Mouse (Mus musculus) stomach, postnatal 0 days (tissue): ENCODE measurements around the gene Fsd1l. TPM values are rescaled to one million over a fixed set of nuclear protein-coding genes. Genes with fewer than 3 reads are reported as not detected.
"Not testable (repeated sequence)": the region's sequence is repeated elsewhere in the genome, so short reads cannot be mapped to it uniquely, and the experiment has no call there.

Experiments used
- ATAC-seq: fragments of 200-750 bp; cut with Nextera tagmentation; 2 replicates; pipeline ENCODE4 v1.8.0; 2017; ENCODE audit not compliant: low FRiP score, low TSS enrichment
- DNase-seq: peaks from one replicate; pipeline ENCODE4 v3.0.0-alpha.2; 2016; ENCODE audit warnings: low spot score
- H3K27ac ChIP-seq: fragments of 300-500 bp; sonication (generic); replicated peaks from 2 replicates; pipeline ENCODE4 v1.5.1; 2014; ENCODE audit warnings: mild to moderate bottlenecking, control low read depth
- H3K27me3 ChIP-seq: fragments of 300-500 bp; sonication (generic); 2 replicates; pipeline ENCODE4 v1.6.1; 2014; ENCODE audit warnings: low read length; ENCODE audit not compliant: control insufficient read depth, insufficient read depth
- H3K36me3 ChIP-seq: fragments of 300-500 bp; sonication (generic); 2 replicates; pipeline ENCODE4 v1.6.1; 2014; ENCODE audit warnings: low read length, mixed read lengths; ENCODE audit not compliant: control insufficient read depth, insufficient read depth
- H3K4me1 ChIP-seq: fragments of 300-500 bp; sonication (generic); replicated peaks from 2 replicates; pipeline ENCODE4 v1.6.1; 2014; ENCODE audit warnings: antibody characterized with exemption; ENCODE audit not compliant: control insufficient read depth, insufficient read depth
- H3K4me2 ChIP-seq: fragments of 300-500 bp; sonication (generic); replicated peaks from 2 replicates; pipeline ENCODE4 v1.6.1; 2014; ENCODE audit warnings: low read depth, mild to moderate bottlenecking, control low read depth, moderate library complexity
- H3K4me3 ChIP-seq: fragments of 300-500 bp; sonication (generic); 2 replicates; pipeline ENCODE4 v1.5.1; 2014; ENCODE audit warnings: low read depth, low read length, control low read depth
- H3K9ac ChIP-seq: fragments of 300-500 bp; sonication (generic); 2 replicates; pipeline ENCODE4 v1.6.1; 2014; ENCODE audit warnings: mild to moderate bottlenecking, low read length, control low read depth, mixed read lengths
- H3K9me3 ChIP-seq: fragments of 300-500 bp; sonication (generic); 2 replicates; pipeline ENCODE4 v1.6.1; 2016; ENCODE audit warnings: low read length; ENCODE audit not compliant: control insufficient read depth
- CTCF ChIP-seq: IDR thresholded peaks from 2 replicates; pipeline ENCODE4 v1.5.1; 2016; ENCODE audit warnings: antibody characterized with exemption, low read depth, mild to moderate bottlenecking, moderate library complexity
- EP300 ChIP-seq: optimal IDR thresholded peaks from 2 replicates; pipeline ENCODE3; 2016; ENCODE audit warnings: antibody characterized with exemption
- WGBS: fragments of 180-500 bp; shearing (Covaris S2); extraction: QIAGEN DNeasy Blood & Tissue Kit; methylation state at CpG from one replicate; pipeline ENCODE4 v1.1.7; 2014; 5-methylcytosine and 5-hydroxymethylcytosine counted together
- polyA plus RNA-seq: library from polyadenylated mRNA; unstranded; fragments of >200 nt; fragmentation: Nextera tagmentation; extraction: Ambion mirVana; gene quantifications from 2 replicates; pipeline ENCODE4 v1.2.1, GENCODE M21; 2015

Gene Fsd1l
- polyA plus RNA-seq, 1 experiment from 2014 or later: 3.4 TPM

GRCm38 (mm10) chr4:53682092-53682491, 50.8 kb downstream of the Fsd1l start:
- TF ChIP-seq EP300 (no peak), CTCF (no peak)
- WGBS: 81% methylated on average over 8 of the region's 8 CpGs
- no peaks in the 10 kb centered on the region for H3K27me3 ChIP-seq

GRCm38 (mm10) chr4:53688965-53689364, 57.7 kb downstream of the Fsd1l start:
- Histone ChIP-seq H3K27me3 (no peaks in the 10 kb centered on the region), H3K36me3 (no peaks in the 10 kb centered on the region), H3K27ac (no peak overlapping the region), H3K9ac (no peak overlapping the region), H3K4me3 (no peak overlapping the region), H3K4me2 (no peak overlapping the region), H3K4me1 (no peaks in the 10 kb centered on the region), H3K9me3 (no peaks in the 10 kb centered on the region)
- TF ChIP-seq EP300 (no peak), CTCF (no peak)
- 77% methylated on average over 4 of the region's 4 CpGs for WGBS
- no peak for ATAC-seq
- DNase-seq: no peak

More at GRCm38 (mm10) chr4:53682092-53682491, 50.8 kb downstream of the Fsd1l start:
- Histone ChIP-seq H3K27ac (no peak overlapping the region), H3K4me2 (no peak overlapping the region), H3K4me1 (no peaks in the 10 kb centered on the region), H3K9me3 (no peaks in the 10 kb centered on the region), H3K4me3 (no peak overlapping the region), H3K9ac (no peak overlapping the region), H3K36me3 (no peaks in the 10 kb centered on the region)
- ATAC-seq (no peak), DNase-seq (no peak)

- TF ChIP-seq EP300 (no peak), CTCF (no peak)
- Histone ChIP-seq H3K4me1 (no peaks in the 10 kb centered on the region), H3K36me3 (no peaks in the 10 kb centered on the region), H3K4me3 (no peak overlapping the region), H3K9me3 (no peaks in the 10 kb centered on the region), H3K27ac (no peak overlapping the region), H3K4me2 (no peak overlapping the region), H3K27me3 (no peaks in the 10 kb centered on the region), H3K9ac (no peak overlapping the region)
- no peak for ATAC-seq
- DNase-seq: no peak
- 89% methylated on average over 1 of the region's 1 CpGs for WGBS
Observed at GRCm38 (mm10) chr4:53691418-53691817, 60.1 kb downstream of the Fsd1l start.

DNA sequence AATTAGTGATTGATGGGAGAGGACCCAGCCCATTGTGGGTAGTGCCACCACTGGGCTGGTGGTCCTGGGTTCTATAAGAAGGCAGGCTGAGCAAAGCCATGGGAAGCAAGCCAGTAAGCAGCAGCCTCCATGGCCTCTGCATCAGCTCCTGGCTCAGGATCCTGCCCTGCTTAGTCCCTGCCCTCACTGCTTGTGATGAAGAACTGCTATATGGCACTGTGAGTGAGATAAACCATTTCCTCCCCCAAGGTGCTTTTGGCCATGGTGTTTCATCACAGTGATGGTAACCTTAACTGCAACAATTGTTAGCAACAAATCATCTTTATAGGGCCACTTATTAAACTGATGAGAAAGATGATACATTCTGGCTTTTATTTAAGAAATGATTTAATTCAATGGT, 77.9 kb downstream of the Fsd1l start:
- not testable (repeated sequence) for ATAC-seq, H3K4me1 ChIP-seq, H3K27ac ChIP-seq, H3K4me2 ChIP-seq, H3K9ac ChIP-seq, H3K4me3 ChIP-seq, H3K27me3 ChIP-seq, DNase-seq, H3K9me3 ChIP-seq, H3K36me3 ChIP-seq

GRCm38 (mm10) chr4:53710021-53710420, 78.8 kb downstream of the Fsd1l start:
- ATAC-seq (no peak), DNase-seq (no peak)
- 0 out of 2 replicates have a peak, but pooled peaks cover under 1% of the 10 kb centered on the region for H3K4me1 ChIP-seq
- H3K36me3 ChIP-seq: no peaks in the 10 kb centered on the region
- H3K27me3 ChIP-seq: no peaks in the 10 kb centered on the region
- no peak overlapping the region for H3K4me3 ChIP-seq
- WGBS: 65% methylated on average over 2 of the region's 2 CpGs
- H3K9me3 ChIP-seq: no peaks in the 10 kb centered on the region
- H3K9ac ChIP-seq: no peak overlapping the region
- H3K4me2 ChIP-seq: no peak overlapping the region
- no peak for TF ChIP-seq CTCF
- no peak for TF ChIP-seq EP300
- no peak overlapping the region for H3K27ac ChIP-seq

DNA sequence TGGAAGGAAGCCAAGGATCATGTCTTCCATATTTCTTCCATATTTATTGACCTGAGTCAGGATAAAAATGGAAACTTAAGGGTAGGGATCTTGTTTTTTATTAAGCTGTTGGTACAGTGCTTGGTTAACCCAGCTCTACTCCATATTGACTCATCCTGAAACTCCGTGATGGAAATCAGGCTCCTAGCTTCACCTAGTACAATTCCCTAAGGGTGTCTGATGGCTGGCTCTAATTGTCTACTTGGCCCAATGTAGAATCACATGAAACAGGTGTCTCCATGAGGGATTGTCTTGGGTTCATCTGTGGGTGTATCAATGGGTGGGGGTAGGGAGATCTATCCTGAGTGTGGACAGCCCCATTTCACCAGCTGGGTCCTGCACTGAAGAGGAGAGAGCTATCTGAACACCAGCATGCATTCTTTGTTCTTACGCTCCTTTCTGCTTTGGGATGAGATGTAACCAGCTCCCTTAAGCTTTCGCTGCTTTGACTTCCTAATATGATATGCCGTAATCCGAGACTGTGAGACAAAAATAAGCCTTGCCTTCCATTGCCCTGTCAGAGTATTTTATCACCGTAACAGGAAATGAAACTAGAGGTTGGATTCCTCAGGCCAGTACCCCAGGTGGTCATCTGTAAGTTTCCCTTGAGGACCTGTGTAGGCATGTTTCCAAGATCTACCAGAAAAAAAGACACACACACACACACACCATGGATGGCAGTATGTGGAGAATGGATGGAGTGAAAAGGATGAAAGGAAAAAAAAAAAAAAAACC, 79.5 kb downstream of the Fsd1l start:
- DNase-seq (no peak), ATAC-seq (no peak)
- 86% methylated on average over 6 of the region's 6 CpGs for WGBS
- Histone ChIP-seq H3K27ac (no peak overlapping the region), H3K4me1 (0 out of 2 replicates have a peak, but pooled peaks cover 2% of the 10 kb centered on the region), H3K4me2 (no peak overlapping the region), H3K36me3 (no peaks in the 10 kb centered on the region), H3K9me3 (no peaks in the 10 kb centered on the region), H3K27me3 (no peaks in the 10 kb centered on the region), H3K4me3 (no peak overlapping the region), H3K9ac (no peak overlapping the region)
- no peak for TF ChIP-seq CTCF
- TF ChIP-seq EP300: no peak
